Mouse (Mus musculus) olfactory bulb, adult 2 months (tissue): Measurements from ENCODE around the gene Mroh8. TPM values are rescaled to one million over a fixed set of nuclear protein-coding genes. Genes with fewer than 3 reads are reported as not detected.
A peak's percentile ranks its signal among the peaks of the same experiment; 100 is the strongest.

Experiments used
- H3K27ac ChIP-seq: fragments of 200-500 bp; 2 replicates; pipeline ENCODE4 v1.5.1; 2012; ENCODE audit warnings: low read depth, low read length; ENCODE audit not compliant: insufficient read depth
- H3K4me1 ChIP-seq: fragments of 200-500 bp; 2 replicates; pipeline ENCODE4 v1.6.1; 2012; ENCODE audit warnings: low read length; ENCODE audit not compliant: control insufficient read depth, insufficient read depth
- H3K4me3 ChIP-seq: fragments of 200-500 bp; 2 replicates; pipeline ENCODE4 v1.5.1; 2012; ENCODE audit warnings: mild to moderate bottlenecking, low read depth, low read length, moderate library complexity; ENCODE audit not compliant: insufficient read depth
- CTCF ChIP-seq: fragments of 200-500 bp; IDR thresholded peaks from 2 replicates; pipeline ENCODE4 v1.5.1; 2012; ENCODE audit warnings: low read depth, mild to moderate bottlenecking, low read length, moderate library complexity; ENCODE audit not compliant: insufficient read depth
- POLR2A ChIP-seq: fragments of 200-500 bp; IDR thresholded peaks from 2 replicates; pipeline ENCODE4 v1.6.1; 2012; ENCODE audit warnings: mild to moderate bottlenecking, low read depth, low read length, moderate library complexity; ENCODE audit not compliant: insufficient read depth
- WGBS: fragments of 180-500 bp; shearing (Covaris S2); methylation state at CpG from one replicate; pipeline ENCODE4 v1.1.7; 2018; 5-methylcytosine and 5-hydroxymethylcytosine counted together
- polyA plus RNA-seq: library from polyadenylated mRNA; stranded (reverse); fragments of >200 nt; gene quantifications from 2 replicates; pipeline ENCODE4 v1.2.4, GENCODE M21; 2012; ENCODE audit warnings: low replicate concordance; ENCODE audit not compliant: missing spikeins, insufficient read depth, insufficient read length

Mroh8 gene
- polyA plus RNA-seq, 1 experiment = not detected

GRCm38 (mm10) chr2:157300051-157300450, 20.7 kb upstream of the Mroh8 start:
- WGBS = 84% methylated on average over 6 of the region's 6 CpGs
- TF ChIP-seq CTCF = no peak
- no peak for TF ChIP-seq POLR2A
- Histone ChIP-seq H3K4me1 (peaks cover 3% of the 10 kb centered on the region; the same call in 1 of the 2 replicates), H3K4me3 (no peak overlapping the region), H3K27ac (no peak overlapping the region)

DNA sequence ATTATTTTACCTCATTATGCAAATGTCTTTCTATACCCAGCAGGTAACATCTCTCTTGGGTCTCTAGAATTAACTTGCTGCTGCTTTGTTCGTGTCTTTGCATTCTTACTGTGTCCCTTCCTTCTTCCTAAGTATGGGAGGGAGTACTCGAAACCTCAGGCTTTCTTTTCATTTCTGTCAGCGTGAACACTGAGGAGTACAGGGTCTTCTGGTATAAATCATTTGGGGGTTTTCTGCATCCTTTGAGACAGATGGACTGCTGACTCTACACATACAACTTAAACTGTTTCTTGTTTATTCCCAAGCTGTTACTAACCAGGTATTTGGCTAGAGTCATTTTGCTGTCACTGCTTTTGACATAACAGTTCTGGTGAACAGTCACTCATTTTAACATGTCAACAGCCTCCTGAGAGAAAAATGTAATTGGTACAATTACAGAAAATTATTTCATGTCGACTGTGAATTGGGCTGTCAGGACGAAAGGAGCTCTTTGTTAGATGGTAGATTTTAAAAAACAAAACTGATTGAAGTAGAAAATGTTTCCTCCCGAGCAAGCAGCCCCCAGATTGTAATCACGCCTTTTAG, 16.8 kb upstream of the Mroh8 start:
- H3K4me3 ChIP-seq = no peak overlapping the region
- 64% methylated on average over 7 of the region's 7 CpGs for WGBS
- H3K27ac ChIP-seq = no peak overlapping the region
- no peaks in the 10 kb centered on the region; the same call in 1 of the 2 replicates for H3K4me1 ChIP-seq
- no peak for TF ChIP-seq POLR2A
- TF ChIP-seq CTCF = no peak

DNA sequence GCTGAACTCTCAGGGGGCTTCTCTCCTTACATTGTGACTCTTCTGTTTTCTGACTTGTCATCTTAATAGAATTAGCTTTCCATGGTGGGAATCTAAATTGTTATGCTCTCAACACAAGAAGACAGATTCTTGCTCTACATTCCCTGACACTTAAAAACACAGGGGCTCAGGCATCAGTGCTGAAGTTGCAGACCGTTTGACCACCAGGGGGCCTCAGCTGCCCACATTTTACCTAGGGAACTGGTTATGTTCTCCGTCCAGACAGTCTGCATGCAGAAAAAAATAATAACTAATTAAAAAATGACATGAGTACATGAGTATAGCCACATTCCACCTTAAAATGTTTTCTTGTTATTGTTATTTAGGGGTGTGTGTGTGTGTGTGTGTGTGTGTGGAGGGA, 12.7 kb upstream of the Mroh8 start:
- 1% methylated on average over 2 of the region's 2 CpGs for WGBS
- TF ChIP-seq POLR2A (no peak), CTCF (peak; percentile 41; the same call in 1 of the 2 replicates)
- no peaks in the 10 kb centered on the region; the same call in 1 of the 2 replicates for H3K4me1 ChIP-seq
- H3K27ac ChIP-seq = no peak overlapping the region
- H3K4me3 ChIP-seq = no peak overlapping the region

DNA sequence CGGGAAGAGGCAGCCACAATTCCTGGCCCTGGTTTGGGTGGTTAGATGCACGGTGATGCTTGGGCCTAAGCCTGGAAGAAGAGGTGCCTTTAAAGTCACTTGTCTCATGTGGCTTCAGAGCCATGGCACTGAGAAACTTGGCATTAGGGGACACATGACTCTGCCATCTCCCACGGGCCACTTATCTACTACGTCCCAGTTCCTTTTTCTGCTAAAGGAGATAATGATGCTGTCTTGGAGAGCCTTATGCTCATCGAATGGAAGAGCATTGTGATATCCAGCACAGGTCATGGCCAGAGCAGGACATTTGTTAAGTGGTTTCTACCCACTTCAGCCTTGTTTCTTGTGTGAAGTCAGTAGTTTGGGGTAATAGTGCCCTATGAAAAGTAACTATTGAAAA, 9.6 kb upstream of the Mroh8 start:
- WGBS = 86% methylated on average over 5 of the region's 5 CpGs
- H3K27ac ChIP-seq = no peak overlapping the region
- no peaks in the 10 kb centered on the region for H3K4me1 ChIP-seq
- TF ChIP-seq CTCF (no peak), POLR2A (no peak)
- no peak overlapping the region for H3K4me3 ChIP-seq

- Histone ChIP-seq H3K4me1 (no peaks in the 10 kb centered on the region; the same call in 1 of the 2 replicates), H3K4me3 (no peak overlapping the region), H3K27ac (no peak overlapping the region)
- TF ChIP-seq CTCF (no peak), POLR2A (no peak)
- WGBS = 5% methylated on average over 3 of the region's 3 CpGs
Observed at GRCm38 (mm10) chr2:157287542-157287941, 8.2 kb upstream of the Mroh8 start.

- Histone ChIP-seq H3K27ac (no peak overlapping the region), H3K4me1 (no peaks in the 10 kb centered on the region; the same call in 1 of the 2 replicates), H3K4me3 (no peak overlapping the region)
- WGBS = 86% methylated on average over 6 of the region's 6 CpGs
- TF ChIP-seq POLR2A = no peak
- no peak for TF ChIP-seq CTCF
Observed at GRCm38 (mm10) chr2:157283321-157283720, 4.0 kb upstream of the Mroh8 start.

- WGBS = under 1% methylated on average over 64 of the region's 64 CpGs
- Histone ChIP-seq H3K4me1 (no peaks in the 10 kb centered on the region; the same call in 1 of the 2 replicates), H3K4me3 (peak within 1 kb of the TSS; percentile 95), H3K27ac (peak within 1 kb of the TSS; percentile 58)
- peak; percentile 37; the same call in 1 of the 2 replicates for TF ChIP-seq POLR2A
- TF ChIP-seq CTCF = no peak
Observed at GRCm38 (mm10) chr2:157278717-157279415, 483 bp downstream of the Mroh8 start, which contains the start of gene Rpn2. Gene Rpn2 (plus strand): TSS chr2:157279017.

DNA sequence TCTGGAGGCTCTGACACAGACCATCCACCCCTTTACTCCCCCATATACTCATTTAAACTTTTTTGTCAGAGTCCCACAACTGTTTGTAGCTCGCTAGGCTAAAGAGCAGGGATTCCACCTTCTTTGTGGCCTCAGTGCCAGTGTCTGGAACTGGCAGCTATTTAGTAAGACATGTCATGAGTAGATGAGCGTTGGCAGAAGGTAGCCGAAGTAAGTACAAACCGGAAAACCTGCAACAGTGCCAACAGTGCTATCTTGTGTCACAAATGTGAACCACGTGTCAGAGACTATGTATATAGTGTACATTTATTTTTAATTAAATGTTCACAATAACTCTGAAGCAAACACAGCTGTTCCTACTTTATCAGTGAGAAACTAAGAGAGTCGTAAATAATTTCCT, 15.5 kb downstream of the Mroh8 start:
- Histone ChIP-seq H3K4me3 (no peak overlapping the region), H3K4me1 (no peaks in the 10 kb centered on the region), H3K27ac (no peak overlapping the region)
- WGBS = 57% methylated on average over 6 of the region's 6 CpGs
- TF ChIP-seq POLR2A (no peak), CTCF (no peak)

GRCm38 (mm10) chr2:157263101-157263500, 16.2 kb downstream of the Mroh8 start:
- Histone ChIP-seq H3K27ac (no peak overlapping the region), H3K4me3 (no peak overlapping the region), H3K4me1 (no peaks in the 10 kb centered on the region)
- WGBS = 92% methylated on average over 1 of the region's 1 CpGs
- TF ChIP-seq CTCF = no peak
- no peak for TF ChIP-seq POLR2A
